ENCODE assay signal across 8 mouse cellular contexts in genomic region chr12:17576041-17576440, GRCm38 (mm10). TPM values are rescaled to one million over a fixed set of nuclear protein-coding genes. Genes with fewer than 3 reads are reported as not detected.
DNase-seq lines count a peak whose midpoint lies in the region; ATAC-seq and TF ChIP-seq lines count a peak whose summit lies in the region.

No protein-coding gene starts in this region.

- no peak overlapping the region for H3K4me3 ChIP-seq in cerebellum, adult 2 months (replicated peaks; ENCODE audit: insufficient read depth, low read depth, low read length)
- H3K4me3 ChIP-seq in heart, postnatal 0 days (ENCODE audit: low read depth, low read length) = no peak overlapping the region

- H3K27ac ChIP-seq in cerebellum, adult 2 months (ENCODE audit: insufficient read depth, low read length) = no peak overlapping the region
- H3K27ac ChIP-seq in heart, postnatal 0 days (ENCODE audit: low read depth) = no peak overlapping the region

- H3K4me2 ChIP-seq in heart, postnatal 0 days (ENCODE audit: low read depth, low read length) = 0 out of 2 replicates have a peak overlapping the region, but pooled peaks have one; percentile 4

- TF ChIP-seq CTCF in cerebellum, adult 2 months (IDR thresholded peaks at IDR 0.05; ENCODE audit: borderline replicate concordance, insufficient read depth, low read depth, low read length) = no peak
- no peak for TF ChIP-seq CTCF in heart, postnatal 0 days (IDR thresholded peaks at IDR 0.05; ENCODE audit: low read depth)

- no peak for TF ChIP-seq EP300 in heart, postnatal 0 days (IDR thresholded peaks at IDR 0.05; ENCODE audit: low read depth)

- no peak overlapping the region for H3K9ac ChIP-seq in heart, postnatal 0 days (replicated peaks; ENCODE audit: low read depth, low read length)

- peak; percentile 20 to 49 for DNase-seq in adrenal gland, postnatal 36 days
- no peak for DNase-seq in adrenal gland, postnatal 4 days (ENCODE audit: low spot score in 2 of 2)
- peak; percentile 51 to 59 for DNase-seq in cerebellum, adult 2 months
- DNase-seq in heart, postnatal 0 days (ENCODE audit: low spot score) = no peak
- DNase-seq in kidney, postnatal 14 days = peak; percentile 46
- peak; percentile 69 for DNase-seq in ovary, postnatal 36 days (ENCODE audit: low spot score)
- DNase-seq in thymus, postnatal 10 days (ENCODE audit: low spot score in 2 of 2) = no peak
- no peak for DNase-seq in right cerebral cortex, postnatal 10 days (ENCODE audit: low spot score in 2 of 2)

- H3K4me1 ChIP-seq in cerebellum, adult 2 months (ENCODE audit: control insufficient read depth, insufficient read depth, low read length) = peaks cover 19% of the 10 kb centered on the region
- H3K4me1 ChIP-seq in heart, postnatal 0 days (ENCODE audit: control insufficient read depth, insufficient read depth) = no peaks in the 10 kb centered on the region

- no peaks in the 10 kb centered on the region for H3K9me3 ChIP-seq in heart, postnatal 0 days (replicated peaks; ENCODE audit: control insufficient read depth, low read length)

- H3K36me3 ChIP-seq in heart, postnatal 0 days (replicated peaks; ENCODE audit: control insufficient read depth, insufficient read depth, low read length) = no peaks in the 10 kb centered on the region

- H3K27me3 ChIP-seq in cerebellum, adult 2 months (ENCODE audit: control insufficient read depth, insufficient read depth, low read length) = no peaks in the 10 kb centered on the region
- H3K27me3 ChIP-seq in heart, postnatal 0 days (ENCODE audit: control insufficient read depth, insufficient read depth, low read length) = 0 out of 2 replicates have a peak, but pooled peaks cover 3% of the 10 kb centered on the region

- TF ChIP-seq POLR2A in cerebellum, adult 2 months (IDR thresholded peaks at IDR 0.05; ENCODE audit: borderline replicate concordance, insufficient read depth, low read length) = no peak

- 5% methylated on average over 6 of the region's 6 CpGs for WGBS in cerebellum, adult 2 months
- 8% methylated on average over 6 of the region's 6 CpGs for WGBS in heart, postnatal 0 days

- no peak for ATAC-seq in heart, postnatal 0 days (ENCODE audit: insufficient read depth, low read depth)

RNA-seq across cellular contexts. Expression of gene Odc1, which starts 31.4 kb away (rescaled TPM):
- total RNA-seq in adrenal gland, postnatal 36 days (2021) = 100 to 1,000 TPM; 319 to 466 TPM
- total RNA-seq in adrenal gland, postnatal 4 days (2021) = 100 to 1,000 TPM; 212 to 228 TPM
- polyA plus RNA-seq in cerebellum, adult 2 months (2012; rRNA removed) = 108 and 115 TPM in 2 replicates
- total RNA-seq in heart, postnatal 0 days (2014; rRNA removed; ENCODE audit: low replicate concordance) = 172 and 189 TPM in 2 replicates
- polyA plus RNA-seq in heart, postnatal 0 days (2015; fragmentation: Nextera tagmentation; extraction: Ambion mirVana) = 59.0 and 67.4 TPM in 2 replicates

Comparison
In these comparisons a context has a peak if more than half of its experiments do, and no peak if none do; other contexts are left out.
1. DNase-seq: peak in adrenal gland, postnatal 36 days (2 of 2), cerebellum, adult 2 months (2 of 2), kidney, postnatal 14 days (single experiment) and ovary, postnatal 36 days (single experiment); none in adrenal gland, postnatal 4 days (0 of 2), heart, postnatal 0 days (single experiment), thymus, postnatal 10 days (0 of 2) and right cerebral cortex, postnatal 10 days (0 of 2).